Mouse (Mus musculus): ENCODE measurements around the gene Klf6. TPM values are rescaled to one million over a fixed set of nuclear protein-coding genes. Genes with fewer than 3 reads are reported as not detected.

Gene Klf6
- polyA plus RNA-seq, 1 experiment from 2014 or later, result 82.9 TPM

GRCm38 (mm10) chr13:5886810-5887209 lies 25.5 kb downstream of the Klf6 start:
- no peak for ATAC-seq (ENCODE audit: borderline replicate concordance, extremely low read depth, low FRiP score, low TSS enrichment)

GRCm38 (mm10) chr13:5888164-5888563 lies 26.9 kb downstream of the Klf6 start:
- 75% methylated on average over 5 of the region's 5 CpGs for WGBS
- Histone ChIP-seq H3K27ac (no peak overlapping the region), H3K27me3 (no peaks in the 10 kb centered on the region), H3K9ac (no peak overlapping the region), H3K4me2 (no peak overlapping the region), H3K36me3 (no peaks in the 10 kb centered on the region), H3K4me3 (no peak overlapping the region), H3K4me1 (no peaks in the 10 kb centered on the region), H3K9me3 (no peaks in the 10 kb centered on the region)
- no peak for ATAC-seq (ENCODE audit: borderline replicate concordance, extremely low read depth, low FRiP score, low TSS enrichment)

More at GRCm38 (mm10) chr13:5886810-5887209, 25.5 kb downstream of the Klf6 start:
- Histone ChIP-seq H3K9ac (no peak overlapping the region), H3K36me3 (no peaks in the 10 kb centered on the region), H3K4me2 (no peak overlapping the region), H3K4me1 (no peaks in the 10 kb centered on the region), H3K9me3 (no peaks in the 10 kb centered on the region), H3K27me3 (no peaks in the 10 kb centered on the region), H3K4me3 (no peak overlapping the region), H3K27ac (no peak overlapping the region)
- WGBS, result 87% methylated on average over 4 of the region's 4 CpGs

- H3K27me3 ChIP-seq, result no peaks in the 10 kb centered on the region
Observed at GRCm38 (mm10) chr13:5888731-5889130, 27.4 kb downstream of the Klf6 start.

GRCm38 (mm10) chr13:5890035-5890434 lies 28.8 kb downstream of the Klf6 start:
- Histone ChIP-seq H3K9me3 (no peaks in the 10 kb centered on the region), H3K36me3 (no peaks in the 10 kb centered on the region), H3K9ac (no peak overlapping the region), H3K4me2 (no peak overlapping the region), H3K27ac (no peak overlapping the region), H3K27me3 (no peaks in the 10 kb centered on the region), H3K4me3 (no peak overlapping the region), H3K4me1 (no peaks in the 10 kb centered on the region)
- ATAC-seq (ENCODE audit: borderline replicate concordance, extremely low read depth, low FRiP score, low TSS enrichment), result no peak
- WGBS, result 75% methylated on average over 3 of the region's 3 CpGs

More at GRCm38 (mm10) chr13:5888731-5889130, 27.4 kb downstream of the Klf6 start:
- WGBS, result 79% methylated on average over 1 of the region's 1 CpGs
- H3K27ac ChIP-seq, result no peak overlapping the region
- no peak overlapping the region for H3K4me2 ChIP-seq
- no peak for ATAC-seq (ENCODE audit: borderline replicate concordance, extremely low read depth, low FRiP score, low TSS enrichment)
- no peaks in the 10 kb centered on the region for H3K4me1 ChIP-seq
- H3K4me3 ChIP-seq, result no peak overlapping the region
- H3K9ac ChIP-seq, result no peak overlapping the region
- no peaks in the 10 kb centered on the region for H3K9me3 ChIP-seq
- no peaks in the 10 kb centered on the region for H3K36me3 ChIP-seq

GRCm38 (mm10) chr13:5892684-5893447 lies 31.6 kb downstream of the Klf6 start:
- no peak overlapping the region for H3K4me2 ChIP-seq
- no peak overlapping the region for H3K9ac ChIP-seq
- no peak overlapping the region for H3K27ac ChIP-seq
- no peaks in the 10 kb centered on the region for H3K27me3 ChIP-seq
- no peak overlapping the region for H3K4me3 ChIP-seq
- no peak for ATAC-seq (ENCODE audit: borderline replicate concordance, extremely low read depth, low FRiP score, low TSS enrichment)
- 56% methylated on average over 9 of the region's 9 CpGs for WGBS
- H3K9me3 ChIP-seq, result no peaks in the 10 kb centered on the region
- H3K36me3 ChIP-seq, result no peaks in the 10 kb centered on the region
- H3K4me1 ChIP-seq, result no peaks in the 10 kb centered on the region

GRCm38 (mm10) chr13:5894910-5895309 lies 33.6 kb downstream of the Klf6 start:
- Histone ChIP-seq H3K9me3 (no peaks in the 10 kb centered on the region), H3K9ac (no peak overlapping the region), H3K4me3 (no peak overlapping the region), H3K27me3 (no peaks in the 10 kb centered on the region), H3K4me2 (no peak overlapping the region), H3K4me1 (no peaks in the 10 kb centered on the region), H3K36me3 (no peaks in the 10 kb centered on the region), H3K27ac (no peak overlapping the region)
- no peak for ATAC-seq (ENCODE audit: borderline replicate concordance, extremely low read depth, low FRiP score, low TSS enrichment)
- WGBS, result 65% methylated on average over 3 of the region's 3 CpGs

GRCm38 (mm10) chr13:5895851-5896250 lies 34.6 kb downstream of the Klf6 start:
- Histone ChIP-seq H3K36me3 (no peaks in the 10 kb centered on the region), H3K27me3 (no peaks in the 10 kb centered on the region), H3K27ac (no peak overlapping the region), H3K9ac (no peak overlapping the region), H3K9me3 (no peaks in the 10 kb centered on the region), H3K4me2 (no peak overlapping the region), H3K4me3 (no peak overlapping the region), H3K4me1 (no peaks in the 10 kb centered on the region)
- 74% methylated on average over 3 of the region's 3 CpGs for WGBS
- no peak for ATAC-seq (ENCODE audit: borderline replicate concordance, extremely low read depth, low FRiP score, low TSS enrichment)

GRCm38 (mm10) chr13:5897176-5897959 lies 36.1 kb downstream of the Klf6 start:
- Histone ChIP-seq H3K9me3 (no peaks in the 10 kb centered on the region), H3K4me2 (no peak overlapping the region), H3K27ac (no peak overlapping the region), H3K27me3 (no peaks in the 10 kb centered on the region), H3K9ac (no peak overlapping the region), H3K4me1 (no peaks in the 10 kb centered on the region), H3K4me3 (no peak overlapping the region), H3K36me3 (no peaks in the 10 kb centered on the region)
- ATAC-seq (ENCODE audit: borderline replicate concordance, extremely low read depth, low FRiP score, low TSS enrichment), result no peak
- WGBS, result 36% methylated on average over 14 of the region's 14 CpGs

- ATAC-seq (ENCODE audit: borderline replicate concordance, extremely low read depth, low FRiP score, low TSS enrichment), result no peak
- Histone ChIP-seq H3K9ac (no peak overlapping the region), H3K27ac (no peak overlapping the region), H3K4me2 (no peak overlapping the region), H3K36me3 (no peaks in the 10 kb centered on the region), H3K4me3 (no peak overlapping the region), H3K4me1 (no peaks in the 10 kb centered on the region), H3K9me3 (no peaks in the 10 kb centered on the region), H3K27me3 (no peaks in the 10 kb centered on the region)
- 63% methylated on average over 1 of the region's 1 CpGs for WGBS
Observed at GRCm38 (mm10) chr13:5899021-5899420, 37.7 kb downstream of the Klf6 start.

- 74% methylated on average over 3 of the region's 3 CpGs for WGBS
- Histone ChIP-seq H3K36me3 (no peaks in the 10 kb centered on the region), H3K9me3 (no peaks in the 10 kb centered on the region), H3K4me2 (no peak overlapping the region), H3K9ac (no peak overlapping the region), H3K27me3 (no peaks in the 10 kb centered on the region), H3K4me3 (no peak overlapping the region), H3K27ac (no peak overlapping the region), H3K4me1 (no peaks in the 10 kb centered on the region)
- no peak for ATAC-seq (ENCODE audit: borderline replicate concordance, extremely low read depth, low FRiP score, low TSS enrichment)
Observed at GRCm38 (mm10) chr13:5899641-5900040, 38.4 kb downstream of the Klf6 start.

- WGBS, result 71% methylated on average over 3 of the region's 3 CpGs
- H3K4me1 ChIP-seq, result no peaks in the 10 kb centered on the region
- ATAC-seq (ENCODE audit: borderline replicate concordance, extremely low read depth, low FRiP score, low TSS enrichment), result no peak
- no peaks in the 10 kb centered on the region for H3K9me3 ChIP-seq
- no peak overlapping the region for H3K4me2 ChIP-seq
- no peak overlapping the region for H3K27ac ChIP-seq
- no peaks in the 10 kb centered on the region for H3K27me3 ChIP-seq
- H3K9ac ChIP-seq, result no peak overlapping the region
- no peak overlapping the region for H3K4me3 ChIP-seq
- H3K36me3 ChIP-seq, result no peaks in the 10 kb centered on the region
Observed at GRCm38 (mm10) chr13:5913201-5913600, 51.9 kb downstream of the Klf6 start.

GRCm38 (mm10) chr13:5917360-5917759 lies 56.1 kb downstream of the Klf6 start:
- no peak overlapping the region for H3K4me2 ChIP-seq
- no peak overlapping the region for H3K27ac ChIP-seq

More at GRCm38 (mm10) chr13:5917360-5917759, 56.1 kb downstream of the Klf6 start:
- no peaks in the 10 kb centered on the region for H3K27me3 ChIP-seq
- no peaks in the 10 kb centered on the region for H3K4me1 ChIP-seq
- H3K4me3 ChIP-seq, result no peak overlapping the region
- H3K9me3 ChIP-seq, result no peaks in the 10 kb centered on the region
- no peak overlapping the region for H3K9ac ChIP-seq
- H3K36me3 ChIP-seq, result no peaks in the 10 kb centered on the region
- ATAC-seq (ENCODE audit: borderline replicate concordance, extremely low read depth, low FRiP score, low TSS enrichment), result no peak
